Mouse (Mus musculus): ENCODE results near the gene Zdhhc22. TPM values are rescaled to one million over a fixed set of nuclear protein-coding genes. Genes with fewer than 3 reads are reported as not detected.
A peak's percentile ranks its signal among the peaks of the same experiment; 100 is the strongest.

Gene Zdhhc22
- total and polyA plus RNA-seq, 3 experiments = not detected

DNA sequence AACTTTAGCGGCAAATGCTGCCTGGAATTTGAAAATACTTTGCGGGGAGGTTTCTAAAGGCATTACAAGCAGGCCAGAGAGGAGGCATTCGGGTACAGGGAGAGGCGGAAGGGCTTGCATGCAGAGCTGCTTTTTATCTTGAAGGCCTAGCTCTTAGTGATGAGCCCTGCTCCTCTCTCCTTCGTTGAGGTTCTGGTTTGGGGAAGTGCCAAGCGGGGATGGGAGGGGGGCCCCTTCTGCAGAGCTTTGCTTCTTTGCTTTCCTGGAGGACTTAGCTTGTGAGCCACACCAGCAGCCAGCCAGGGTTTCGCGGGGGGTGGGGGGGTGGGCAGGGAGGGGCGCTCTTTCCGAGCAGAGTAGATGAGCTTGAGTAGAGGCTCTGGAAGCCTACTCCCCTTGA lies 14.5 kb downstream of the Zdhhc22 start:
- TF ChIP-seq TBP (conservative IDR thresholded peaks at IDR 0.05; ENCODE audit: low read depth, low read length) (no peak), POLR2AphosphoS2 (IDR thresholded peaks at IDR 0.05; ENCODE audit: low read depth, low read length) (no peak), JUN (IDR thresholded peaks at IDR 0.05; ENCODE audit: insufficient read depth, low read depth, low read length) (no peak), NELFE (IDR thresholded peaks at IDR 0.05; ENCODE audit: low read depth, low read length) (no peak), MAZ (IDR thresholded peaks at IDR 0.05; ENCODE audit: low read depth, low read length) (no peak), CHD2 (IDR thresholded peaks at IDR 0.05; ENCODE audit: low read length) (no peak), MYC (IDR thresholded peaks at IDR 0.05; ENCODE audit: low read depth, low read length) (no peak)
- Histone ChIP-seq H3K4me2 (ENCODE audit: insufficient read depth, low read depth, poor library complexity, severe bottlenecking) (no peak overlapping the region), H3K4me1 (ENCODE audit: control insufficient read depth in 1 of 2, insufficient read depth in 2 of 2) (peaks cover 0 to 8% of the 10 kb centered on the region in 2 experiments; a peak in 2 of 4 replicates), H3K9ac (ENCODE audit: insufficient read depth, low read depth) (no peak overlapping the region), H3K27me3 (replicated peaks) (peaks cover 29% of the 10 kb centered on the region), H3K9me3 (replicated peaks; ENCODE audit: low read length) (no peaks in the 10 kb centered on the region), H3K36me3 (replicated peaks in 1 of 2; ENCODE audit: control insufficient read depth in 1 of 2, insufficient read depth in 1 of 2, low read length in 1 of 2) (no peaks in the 10 kb centered on the region), H3K79me2 (replicated peaks; ENCODE audit: control insufficient read depth, extremely low read depth, insufficient read depth, poor library complexity, severe bottlenecking) (no peaks in the 10 kb centered on the region), H3K4me3 (replicated peaks in 1 of 3; ENCODE audit: low read depth in 2 of 3, low read length in 2 of 3, poor library complexity in 1 of 3) (no peak overlapping the region), H3K27ac (ENCODE audit: insufficient read depth, low read depth) (no peak overlapping the region)
- in situ Hi-C loops (cut with MboI; ENCODE audit: low pct_ligation_motif_present, low pct_unique_long_range_greater_than_20kb, low sequenced_read_pairs) (no loop called here), dilution Hi-C loops (cut with MboI; ENCODE audit: extremely low pct_ligation_motif_present, extremely low pct_unique_long_range_greater_than_20kb, low sequenced_read_pairs) (no loop called here)
- DNase-seq (ENCODE audit: extremely low read depth) = no peak

DNA sequence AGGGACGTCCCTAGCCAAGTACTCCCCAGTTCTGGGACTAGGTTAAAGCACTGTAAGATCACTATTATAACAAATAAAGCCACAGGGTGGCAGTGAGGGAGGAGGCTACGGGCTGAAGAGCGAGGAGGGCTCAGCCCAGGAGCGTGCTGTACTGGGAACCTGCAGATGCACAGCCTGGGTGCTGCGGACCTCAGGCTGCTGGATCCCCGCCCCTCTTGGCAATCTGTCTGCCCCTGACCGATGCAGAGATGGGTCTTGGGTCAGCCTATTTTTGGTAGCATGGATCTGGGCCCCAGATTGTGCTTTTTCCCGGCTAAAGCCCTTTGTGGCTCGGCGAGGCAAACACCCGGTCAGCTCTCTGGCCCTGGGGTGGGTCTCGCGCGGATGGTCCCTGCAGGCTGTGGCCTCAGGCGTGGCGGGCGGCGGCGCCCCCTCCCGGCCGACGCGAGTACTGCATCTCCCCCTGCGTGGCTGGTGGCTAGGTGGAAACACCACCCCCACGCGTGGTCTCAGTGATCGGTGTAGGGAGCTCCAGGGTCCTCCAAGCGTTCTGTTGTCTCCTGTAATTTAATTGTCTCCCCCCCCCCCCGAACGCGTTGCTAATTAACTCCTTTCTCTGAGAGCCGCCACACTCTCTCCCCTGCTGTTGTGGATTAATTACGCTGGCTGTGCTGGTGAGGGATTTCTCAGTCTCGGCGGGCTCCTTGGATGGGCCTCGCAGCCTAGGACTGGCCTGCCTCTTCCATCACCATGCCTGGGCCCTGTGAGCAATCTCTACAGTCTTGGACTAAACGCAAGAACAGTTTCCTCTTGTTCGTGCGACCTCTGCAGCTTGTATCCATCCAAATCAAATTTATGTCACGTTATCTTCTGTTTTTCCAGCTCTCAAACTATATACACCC lies 15.6 kb downstream of the Zdhhc22 start:
- H3K4me1 ChIP-seq (ENCODE audit: control insufficient read depth in 1 of 2, insufficient read depth in 2 of 2) = peaks cover 0 to 8% of the 10 kb centered on the region in 2 experiments; a peak in 2 of 4 replicates
- no peak for DNase-seq (ENCODE audit: extremely low read depth)
- no peak overlapping the region for H3K4me3 ChIP-seq (replicated peaks in 1 of 3; ENCODE audit: low read depth in 2 of 3, low read length in 2 of 3, poor library complexity in 1 of 3)
- H3K36me3 ChIP-seq (replicated peaks in 1 of 2; ENCODE audit: control insufficient read depth in 1 of 2, insufficient read depth in 1 of 2, low read length in 1 of 2) = no peaks in the 10 kb centered on the region
- H3K9me3 ChIP-seq (replicated peaks; ENCODE audit: low read length) = no peaks in the 10 kb centered on the region
- H3K27me3 ChIP-seq (replicated peaks) = peaks cover 18% of the 10 kb centered on the region
- peak overlapping the region; percentile 18 for H3K4me2 ChIP-seq (ENCODE audit: insufficient read depth, low read depth, poor library complexity, severe bottlenecking)
- H3K9ac ChIP-seq (ENCODE audit: insufficient read depth, low read depth) = no peak overlapping the region
- in situ Hi-C loops (cut with MboI; ENCODE audit: low pct_ligation_motif_present, low pct_unique_long_range_greater_than_20kb, low sequenced_read_pairs) = loop anchor here (5.0 kb wide), 1 partner anchor 202 kb away; no protein-coding TSS in a partner anchor
- dilution Hi-C loops (cut with MboI; ENCODE audit: extremely low pct_ligation_motif_present, extremely low pct_unique_long_range_greater_than_20kb, low sequenced_read_pairs) = no loop called here
- H3K79me2 ChIP-seq (replicated peaks; ENCODE audit: control insufficient read depth, extremely low read depth, insufficient read depth, poor library complexity, severe bottlenecking) = no peaks in the 10 kb centered on the region
- H3K27ac ChIP-seq (ENCODE audit: insufficient read depth, low read depth) = no peak overlapping the region
- TF ChIP-seq ETS1 (conservative IDR thresholded peaks at IDR 0.05; ENCODE audit: low read depth, low read length) (no peak), SIN3A (IDR thresholded peaks at IDR 0.05; ENCODE audit: low read length) (no peak), CTCF (conservative IDR thresholded peaks at IDR 0.05 in 1 of 2, IDR thresholded peaks at IDR 0.05 in 1 of 2; ENCODE audit: low read depth in 2 of 2, low read length in 2 of 2) (peak in 1 of 2 experiments; percentile 81; a peak in 3 of 4 replicates), ZKSCAN1 (IDR thresholded peaks at IDR 0.05; ENCODE audit: borderline replicate concordance, low read depth, low read length) (no peak), MAX (IDR thresholded peaks at IDR 0.05; ENCODE audit: low read length) (peak; percentile 35; the same call in 1 of the 2 replicates), USF2 (conservative IDR thresholded peaks at IDR 0.05; ENCODE audit: low read depth, low read length) (no peak), POLR2AphosphoS2 (IDR thresholded peaks at IDR 0.05; ENCODE audit: low read depth, low read length) (no peak), EP300 (IDR thresholded peaks at IDR 0.05; ENCODE audit: low read length) (no peak), MAZ (IDR thresholded peaks at IDR 0.05; ENCODE audit: low read depth, low read length) (no peak), ZC3H11A (IDR thresholded peaks at IDR 0.05; ENCODE audit: low read depth, low read length) (no peak), MYC (IDR thresholded peaks at IDR 0.05; ENCODE audit: low read depth, low read length) (no peak), MXI1 (IDR thresholded peaks at IDR 0.05; ENCODE audit: low read depth, low read length) (no peak), PAX5 (IDR thresholded peaks at IDR 0.05; ENCODE audit: low read length) (no peak), MAFK (IDR thresholded peaks at IDR 0.05; ENCODE audit: insufficient replicate concordance, low read length) (no peak), ZMIZ1 (IDR thresholded peaks at IDR 0.05; ENCODE audit: low read depth, low read length) (no peak), GABPA (IDR thresholded peaks at IDR 0.05; ENCODE audit: insufficient replicate concordance, low read depth, low read length) (no peak), BHLHE40 (IDR thresholded peaks at IDR 0.05; ENCODE audit: low read depth, low read length) (no peak), E2F4 (IDR thresholded peaks at IDR 0.05; ENCODE audit: insufficient replicate concordance, low read depth, low read length) (no peak), RCOR1 (conservative IDR thresholded peaks at IDR 0.05; ENCODE audit: low read depth, low read length) (no peak), JUND (conservative IDR thresholded peaks at IDR 0.05; ENCODE audit: low read depth, low read length) (no peak), JUN (IDR thresholded peaks at IDR 0.05; ENCODE audit: insufficient read depth, low read depth, low read length) (no peak), KAT2A (IDR thresholded peaks at IDR 0.05; ENCODE audit: insufficient replicate concordance, low read length) (no peak), USF1 (IDR thresholded peaks at IDR 0.05; ENCODE audit: low read depth, low read length) (no peak), TCF12 (IDR thresholded peaks at IDR 0.05; ENCODE audit: low read depth, low read length) (no peak), NELFE (IDR thresholded peaks at IDR 0.05; ENCODE audit: low read depth, low read length) (0 out of 2 replicates have a peak, but pooled peaks have one; percentile 15), MEF2A (IDR thresholded peaks at IDR 0.05; ENCODE audit: borderline replicate concordance, low read depth, low read length) (no peak), IRF4 (IDR thresholded peaks at IDR 0.05; ENCODE audit: low read depth, low read length) (no peak), SMC3 (IDR thresholded peaks at IDR 0.05; ENCODE audit: low read depth, low read length) (peak; percentile 78)
